Mouse (Mus musculus): ENCODE results near the gene Tmem214. TPM values are rescaled to one million over a fixed set of nuclear protein-coding genes. Genes with fewer than 3 reads are reported as not detected.

The Tmem214 gene
- polyA plus RNA-seq, 1 experiment from 2014 or later: 72.5 TPM

DNA sequence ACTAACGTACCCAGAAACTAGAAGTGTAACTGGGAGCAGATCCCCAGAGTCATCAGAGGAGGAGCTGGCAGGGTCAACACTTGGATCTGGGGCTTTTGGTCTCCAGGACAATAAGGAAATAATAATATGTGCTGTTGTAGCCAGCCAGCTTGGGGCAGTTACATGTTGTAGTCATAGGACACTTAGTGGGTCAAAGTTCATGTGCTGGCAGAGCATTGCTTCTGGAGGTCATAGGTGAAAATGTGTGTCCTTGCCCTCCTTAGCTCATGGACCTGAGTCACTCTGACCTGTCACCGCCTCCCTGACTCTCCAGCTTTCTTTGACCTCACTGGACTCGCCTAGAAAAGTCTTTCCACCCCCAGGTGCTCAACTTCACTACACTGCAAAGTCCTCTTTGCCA is 34.4 kb upstream of the Tmem214 start:
- no peak overlapping the region for H3K27ac ChIP-seq (ENCODE audit: low read depth)
- ATAC-seq (ENCODE audit: insufficient read depth): no peak
- H3K4me3 ChIP-seq (ENCODE audit: low read depth, low read length): no peak overlapping the region
- H3K9ac ChIP-seq: no peak overlapping the region
- no peaks in the 10 kb centered on the region for H3K27me3 ChIP-seq (ENCODE audit: insufficient read depth, low read length)
- no peaks in the 10 kb centered on the region for H3K9me3 ChIP-seq (ENCODE audit: low read depth, low read length)
- DNase-seq: no peak
- H3K4me2 ChIP-seq: no peak overlapping the region
- TF ChIP-seq CTCF (IDR thresholded peaks at IDR 0.05; ENCODE audit: low read depth): no peak
- H3K4me1 ChIP-seq (ENCODE audit: insufficient read depth): no peaks in the 10 kb centered on the region
- H3K36me3 ChIP-seq (ENCODE audit: insufficient read depth): no peaks in the 10 kb centered on the region
- WGBS: 86% methylated on average over 3 of the region's 3 CpGs

GRCm38 (mm10) chr5:30839731-30840130 is 28.1 kb upstream of the Tmem214 start:
- H3K9me3 ChIP-seq (ENCODE audit: low read depth, low read length): no peaks in the 10 kb centered on the region
- H3K9ac ChIP-seq: no peak overlapping the region
- DNase-seq (no peak), ATAC-seq (ENCODE audit: insufficient read depth) (no peak)
- H3K4me1 ChIP-seq (ENCODE audit: insufficient read depth): no peaks in the 10 kb centered on the region
- no peak for TF ChIP-seq CTCF (IDR thresholded peaks at IDR 0.05; ENCODE audit: low read depth)
- 72% methylated on average over 2 of the region's 2 CpGs for WGBS
- no peaks in the 10 kb centered on the region for H3K27me3 ChIP-seq (ENCODE audit: insufficient read depth, low read length)
- H3K36me3 ChIP-seq (ENCODE audit: insufficient read depth): no peaks in the 10 kb centered on the region
- H3K27ac ChIP-seq (ENCODE audit: low read depth): no peak overlapping the region
- no peak overlapping the region for H3K4me3 ChIP-seq (ENCODE audit: low read depth, low read length)
- H3K4me2 ChIP-seq: no peak overlapping the region

GRCm38 (mm10) chr5:30841896-30842295 is 25.9 kb upstream of the Tmem214 start:
- Histone ChIP-seq H3K4me3 (ENCODE audit: low read depth, low read length) (no peak overlapping the region), H3K4me1 (ENCODE audit: insufficient read depth) (no peaks in the 10 kb centered on the region), H3K9ac (no peak overlapping the region), H3K36me3 (ENCODE audit: insufficient read depth) (no peaks in the 10 kb centered on the region), H3K27ac (ENCODE audit: low read depth) (no peak overlapping the region), H3K4me2 (no peak overlapping the region), H3K9me3 (ENCODE audit: low read depth, low read length) (no peaks in the 10 kb centered on the region), H3K27me3 (ENCODE audit: insufficient read depth, low read length) (no peaks in the 10 kb centered on the region)
- peak; percentile 32 for DNase-seq
- no peak for TF ChIP-seq CTCF (IDR thresholded peaks at IDR 0.05; ENCODE audit: low read depth)
- ATAC-seq (ENCODE audit: insufficient read depth): no peak
- 46% methylated on average over 3 of the region's 3 CpGs for WGBS

DNA sequence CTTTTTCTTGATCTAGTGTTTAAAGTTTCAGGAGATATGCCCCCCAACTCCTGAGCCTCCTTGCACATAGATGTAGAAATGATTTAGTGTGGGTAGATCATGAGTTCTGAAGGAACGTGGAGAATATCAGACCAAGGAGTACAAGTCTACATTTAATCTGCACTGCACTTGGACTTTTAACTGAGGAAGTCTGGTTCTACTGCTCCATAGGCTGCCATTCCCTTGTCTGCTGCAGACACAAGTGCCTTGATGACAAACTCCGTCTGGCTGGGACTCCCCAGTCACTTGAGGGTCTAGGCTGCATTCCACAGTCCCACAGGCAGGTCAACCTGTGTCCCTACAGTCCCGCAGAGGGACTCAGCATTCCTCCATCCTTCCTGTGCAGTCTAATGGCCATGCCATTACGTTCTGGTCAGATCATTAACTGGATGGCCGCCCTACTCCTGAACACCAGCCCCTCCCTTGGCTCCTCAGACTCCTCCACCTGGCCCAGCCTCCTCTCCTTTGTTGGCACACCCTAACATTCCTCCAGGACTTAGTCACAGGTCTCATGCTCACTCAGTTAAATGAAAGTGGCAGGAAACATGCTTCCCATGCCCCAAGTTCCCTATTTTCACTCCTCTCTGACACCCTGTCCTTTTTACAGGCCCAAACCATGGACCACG is 17.8 kb upstream of the Tmem214 start:
- Histone ChIP-seq H3K36me3 (ENCODE audit: insufficient read depth) (no peaks in the 10 kb centered on the region), H3K27ac (ENCODE audit: low read depth) (peak overlapping the region; percentile 89), H3K27me3 (ENCODE audit: insufficient read depth, low read length) (no peaks in the 10 kb centered on the region), H3K4me1 (ENCODE audit: insufficient read depth) (peaks cover 9% of the 10 kb centered on the region), H3K4me2 (peak overlapping the region; percentile 4; the same call in 1 of the 2 replicates), H3K4me3 (ENCODE audit: low read depth, low read length) (no peak overlapping the region), H3K9me3 (ENCODE audit: low read depth, low read length) (no peaks in the 10 kb centered on the region), H3K9ac (no peak overlapping the region)
- WGBS: 34% methylated on average over 6 of the region's 6 CpGs
- ATAC-seq (ENCODE audit: insufficient read depth): peak; percentile 87
- TF ChIP-seq CTCF (IDR thresholded peaks at IDR 0.05; ENCODE audit: low read depth): no peak
- peak; percentile 62 for DNase-seq

DNA sequence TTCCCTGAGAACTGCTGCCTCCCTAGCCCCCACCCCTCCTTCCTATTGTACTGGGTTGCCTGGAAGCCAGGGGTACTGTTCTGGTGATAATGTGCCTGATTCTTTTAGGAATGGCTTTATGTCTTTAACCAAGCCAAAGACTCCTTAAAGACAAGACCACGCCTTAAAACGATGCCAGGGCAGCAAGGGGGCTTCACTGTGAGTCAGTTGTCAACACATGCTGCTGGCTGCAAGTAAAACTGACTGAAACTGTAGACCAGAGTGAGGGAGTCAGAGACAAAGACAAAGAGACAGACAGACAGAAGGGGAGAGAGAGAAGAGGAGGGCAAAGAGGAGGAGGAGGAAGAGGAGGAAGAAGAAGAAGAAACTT is 17.3 kb upstream of the Tmem214 start:
- Histone ChIP-seq H3K9ac (no peak overlapping the region), H3K36me3 (ENCODE audit: insufficient read depth) (no peaks in the 10 kb centered on the region), H3K4me2 (peak overlapping the region; percentile 4; the same call in 1 of the 2 replicates), H3K27me3 (ENCODE audit: insufficient read depth, low read length) (no peaks in the 10 kb centered on the region), H3K4me3 (ENCODE audit: low read depth, low read length) (no peak overlapping the region), H3K9me3 (ENCODE audit: low read depth, low read length) (no peaks in the 10 kb centered on the region), H3K27ac (ENCODE audit: low read depth) (peak overlapping the region; percentile 89), H3K4me1 (ENCODE audit: insufficient read depth) (peaks cover 9% of the 10 kb centered on the region)
- no peak for TF ChIP-seq CTCF (IDR thresholded peaks at IDR 0.05; ENCODE audit: low read depth)
- ATAC-seq (ENCODE audit: insufficient read depth) (no peak), DNase-seq (no peak)
- WGBS: 60% methylated on average over 2 of the region's 2 CpGs

DNA sequence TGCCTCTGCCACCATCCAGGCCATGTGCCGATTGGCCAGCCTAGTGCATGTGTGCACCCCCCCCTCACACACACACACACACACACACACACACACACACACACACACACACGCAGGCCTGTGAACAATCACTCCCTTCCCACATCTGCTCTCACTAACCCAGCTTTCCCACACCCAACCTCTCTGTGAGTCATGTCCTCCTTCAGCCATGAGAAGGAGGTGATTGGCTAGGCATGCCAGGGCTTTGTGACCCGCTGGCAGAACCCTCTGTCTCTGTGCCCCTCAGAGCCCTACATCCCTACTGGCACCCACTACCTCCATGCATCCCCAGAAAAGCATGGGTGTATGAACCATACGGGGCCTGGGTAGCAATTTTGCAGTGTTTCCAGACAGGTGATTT is 14.3 kb upstream of the Tmem214 start:
- TF ChIP-seq CTCF (IDR thresholded peaks at IDR 0.05; ENCODE audit: low read depth): no peak
- H3K27me3 ChIP-seq (ENCODE audit: insufficient read depth, low read length): no peaks in the 10 kb centered on the region
- no peak overlapping the region for H3K4me3 ChIP-seq (ENCODE audit: low read depth, low read length)
- no peaks in the 10 kb centered on the region for H3K36me3 ChIP-seq (ENCODE audit: insufficient read depth)
- no peaks in the 10 kb centered on the region for H3K9me3 ChIP-seq (ENCODE audit: low read depth, low read length)
- DNase-seq: no peak
- no peak overlapping the region for H3K9ac ChIP-seq
- no peak overlapping the region for H3K4me2 ChIP-seq
- 74% methylated on average over 4 of the region's 4 CpGs for WGBS
- ATAC-seq (ENCODE audit: insufficient read depth): no peak
- peaks cover 6% of the 10 kb centered on the region for H3K4me1 ChIP-seq (ENCODE audit: insufficient read depth)
- no peak overlapping the region for H3K27ac ChIP-seq (ENCODE audit: low read depth)

DNA sequence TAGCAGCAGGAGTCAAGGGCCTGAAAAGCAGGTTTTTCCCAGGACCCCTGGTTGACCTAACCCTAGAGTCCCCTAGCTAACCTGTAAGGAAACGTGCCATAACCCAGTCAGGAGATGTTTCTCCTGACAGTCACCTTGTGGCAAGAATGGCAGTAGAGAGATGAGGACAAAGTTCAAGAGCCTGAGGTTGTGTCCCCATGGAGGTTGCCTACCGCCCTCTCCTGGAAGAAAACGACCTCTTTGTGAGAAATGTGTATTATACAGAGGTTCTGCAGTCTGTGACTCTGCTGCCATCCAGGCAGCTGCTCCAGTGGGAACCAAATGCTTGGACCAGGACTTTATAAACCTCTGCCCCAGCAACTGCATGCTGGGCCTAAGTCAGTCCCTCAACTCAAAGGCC is 12.1 kb upstream of the Tmem214 start:
- ATAC-seq (ENCODE audit: insufficient read depth): no peak
- Histone ChIP-seq H3K36me3 (ENCODE audit: insufficient read depth) (no peaks in the 10 kb centered on the region), H3K4me3 (ENCODE audit: low read depth, low read length) (no peak overlapping the region), H3K4me1 (ENCODE audit: insufficient read depth) (peaks cover 6% of the 10 kb centered on the region; the same call in 1 of the 2 replicates), H3K4me2 (no peak overlapping the region), H3K27me3 (ENCODE audit: insufficient read depth, low read length) (no peaks in the 10 kb centered on the region), H3K9ac (no peak overlapping the region), H3K9me3 (ENCODE audit: low read depth, low read length) (no peaks in the 10 kb centered on the region), H3K27ac (ENCODE audit: low read depth) (no peak overlapping the region)
- DNase-seq: peak; percentile 27
- TF ChIP-seq CTCF (IDR thresholded peaks at IDR 0.05; ENCODE audit: low read depth): peak; percentile 32
- WGBS: 58% methylated on average over 3 of the region's 3 CpGs
